Mouse (Mus musculus) MEL (cell line): ENCODE measurements at regions not wholly inside any gene's neighbourhood (a gene's known extent, or its start where the extent isn't known, plus 50 kb on each side); places are given as distances from the start of the nearest gene placed in this dataset.

Experiments used
- DNase-seq: peaks from one replicate; pipeline ENCODE4 v3.0.0; 2011; ENCODE audit warnings: low read depth, low spot score
- H3K27ac ChIP-seq: 2 replicates; pipeline ENCODE4 v1.5.1; 2012; ENCODE audit warnings: low read depth, mild to moderate bottlenecking, control low read depth, low read length, moderate library complexity; ENCODE audit not compliant: control insufficient read depth
- H3K27me3 ChIP-seq, 2 experiments: fragments of 150-350 bp in 1 of 2; sonication (generic) in 1 of 2; 2 replicates each; pipeline ENCODE4 v1.6.1; 2012; ENCODE audit warnings: low read length in 2 of 2, mild to moderate bottlenecking in 2 of 2, improper control_type of control experiment in 1 of 2, moderate library complexity in 1 of 2; ENCODE audit not compliant: insufficient read depth in 2 of 2, control insufficient read depth in 1 of 2
- H3K36me3 ChIP-seq, 2 experiments: 2 replicates each; pipeline ENCODE4 v1.6.1; 2012 to 2014; ENCODE audit warnings: low read length in 2 of 2, improper control_type of control experiment in 1 of 2, inconsistent platforms in 1 of 2, mild to moderate bottlenecking in 1 of 2; ENCODE audit not compliant: insufficient read depth in 2 of 2, control insufficient read depth in 1 of 2
- H3K4me1 ChIP-seq, 2 experiments: fragments of 150-350 bp in 1 of 2; sonication (generic) in 1 of 2; 2 replicates each; pipeline ENCODE4 v1.6.1; 2012; ENCODE audit warnings: low read length in 2 of 2, improper control_type of control experiment in 1 of 2, mild to moderate bottlenecking in 1 of 2; ENCODE audit not compliant: insufficient read depth in 2 of 2, control insufficient read depth in 1 of 2
- H3K4me3 ChIP-seq, 2 experiments: fragments of 150-350 bp in 1 of 2; sonication (generic) in 1 of 2; 2 replicates each; pipeline ENCODE4 v1.5.1; 2012; ENCODE audit warnings: low read depth in 2 of 2, low read length in 2 of 2, mild to moderate bottlenecking in 2 of 2, moderate library complexity in 2 of 2, control low read depth in 1 of 2, improper control_type of control experiment in 1 of 2; ENCODE audit not compliant: control insufficient read depth in 1 of 2, insufficient read depth in 1 of 2
- H3K79me2 ChIP-seq: 2 replicates; pipeline ENCODE4 v1.6.1; 2012; ENCODE audit warnings: mild to moderate bottlenecking, low read length, moderate library complexity; ENCODE audit not compliant: control insufficient read depth, poor library complexity, insufficient read depth
- H3K9ac ChIP-seq: 2 replicates; pipeline ENCODE4 v1.6.1; 2012; ENCODE audit warnings: low read depth, mild to moderate bottlenecking, control low read depth, low read length, moderate library complexity; ENCODE audit not compliant: control insufficient read depth, poor library complexity, severe bottlenecking
- H3K9me3 ChIP-seq: fragments of 150-350 bp; sonication (generic); replicated peaks from 2 replicates; pipeline ENCODE4 v1.6.1; 2012; ENCODE audit warnings: mild to moderate bottlenecking, low read length, improper control_type of control experiment, moderate library complexity; ENCODE audit not compliant: insufficient read depth
- BHLHE40 ChIP-seq: IDR thresholded peaks from 2 replicates; pipeline ENCODE4 v1.6.1; 2012; ENCODE audit warnings: low read depth, mild to moderate bottlenecking, inconsistent platforms, low read length, improper control_type of control experiment, borderline replicate concordance
- CHD2 ChIP-seq: IDR thresholded peaks from 2 replicates; pipeline ENCODE4 v1.6.1; 2011; ENCODE audit warnings: low read length, improper control_type of control experiment
- EP300 ChIP-seq, 2 experiments: IDR thresholded peaks; 2 replicates each; pipeline ENCODE4 v1.6.1; 2011; ENCODE audit warnings: improper control_type of control experiment in 2 of 2, low read length in 2 of 2, low read depth in 1 of 2, mild to moderate bottlenecking in 1 of 2
- GATA1 ChIP-seq: IDR thresholded peaks from 2 replicates; pipeline ENCODE4 v1.6.1; 2011; ENCODE audit warnings: low read depth, low read length, improper control_type of control experiment
- HCFC1 ChIP-seq: IDR thresholded peaks from 2 replicates; pipeline ENCODE4 v1.6.1; 2012; ENCODE audit warnings: low read depth, mild to moderate bottlenecking, inconsistent platforms, low read length, improper control_type of control experiment, moderate library complexity
- KAT2A ChIP-seq: conservative IDR thresholded peaks from 2 replicates; pipeline ENCODE4 v1.6.1; 2012; ENCODE audit warnings: low read depth, low read length, improper control_type of control experiment, inconsistent platforms
- MAFK ChIP-seq: IDR thresholded peaks from 2 replicates; pipeline ENCODE4 v1.6.1; 2011; ENCODE audit warnings: low read depth, mild to moderate bottlenecking, low read length, improper control_type of control experiment, borderline replicate concordance
- MEF2A ChIP-seq: IDR thresholded peaks from 2 replicates; pipeline ENCODE4 v1.6.1; 2014; ENCODE audit warnings: low read depth, mild to moderate bottlenecking, inconsistent platforms, low read length, improper control_type of control experiment; ENCODE audit not compliant: poor library complexity, insufficient replicate concordance, severe bottlenecking; ENCODE audit errors: extremely low read depth
- MXI1 ChIP-seq: IDR thresholded peaks from 2 replicates; pipeline ENCODE4 v1.6.1; 2011; ENCODE audit warnings: mild to moderate bottlenecking, low read depth, low read length, improper control_type of control experiment
- POLR2AphosphoS2 ChIP-seq: IDR thresholded peaks from 2 replicates; pipeline ENCODE4 v1.6.1; 2011; ENCODE audit warnings: low read length, improper control_type of control experiment
- SIN3A ChIP-seq: IDR thresholded peaks from 2 replicates; pipeline ENCODE4 v1.6.1; 2012; ENCODE audit warnings: low read length, improper control_type of control experiment, inconsistent platforms
- SMC3 ChIP-seq: IDR thresholded peaks from 2 replicates; pipeline ENCODE4 v1.6.1; 2011; ENCODE audit warnings: low read depth, low read length, improper control_type of control experiment
- TAL1 ChIP-seq: IDR thresholded peaks from 2 replicates; pipeline ENCODE4 v1.6.1; 2012; ENCODE audit warnings: mild to moderate bottlenecking, inconsistent platforms, low read length, moderate library complexity, mixed read lengths
- TBP ChIP-seq: IDR thresholded peaks from 2 replicates; pipeline ENCODE4 v1.8.0; 2011; ENCODE audit warnings: low read depth, low read length, improper control_type of control experiment
- TCF12 ChIP-seq: IDR thresholded peaks from 2 replicates; pipeline ENCODE4 v1.6.1; 2014; ENCODE audit warnings: low read depth, mild to moderate bottlenecking, inconsistent platforms, low read length, improper control_type of control experiment, moderate library complexity
- USF1 ChIP-seq: IDR thresholded peaks from 2 replicates; pipeline ENCODE4 v1.6.1; 2014; ENCODE audit warnings: low read depth, mild to moderate bottlenecking, inconsistent platforms, low read length, improper control_type of control experiment, moderate library complexity
- ZKSCAN1 ChIP-seq: IDR thresholded peaks from 2 replicates; pipeline ENCODE4 v1.6.1; 2012; ENCODE audit warnings: low read depth, mild to moderate bottlenecking, inconsistent platforms, low read length, improper control_type of control experiment, moderate library complexity
- ZMIZ1 ChIP-seq: IDR thresholded peaks from 2 replicates; pipeline ENCODE4 v1.6.1; 2012; ENCODE audit warnings: low read depth, mild to moderate bottlenecking, inconsistent platforms, low read length, improper control_type of control experiment, moderate library complexity

DNA sequence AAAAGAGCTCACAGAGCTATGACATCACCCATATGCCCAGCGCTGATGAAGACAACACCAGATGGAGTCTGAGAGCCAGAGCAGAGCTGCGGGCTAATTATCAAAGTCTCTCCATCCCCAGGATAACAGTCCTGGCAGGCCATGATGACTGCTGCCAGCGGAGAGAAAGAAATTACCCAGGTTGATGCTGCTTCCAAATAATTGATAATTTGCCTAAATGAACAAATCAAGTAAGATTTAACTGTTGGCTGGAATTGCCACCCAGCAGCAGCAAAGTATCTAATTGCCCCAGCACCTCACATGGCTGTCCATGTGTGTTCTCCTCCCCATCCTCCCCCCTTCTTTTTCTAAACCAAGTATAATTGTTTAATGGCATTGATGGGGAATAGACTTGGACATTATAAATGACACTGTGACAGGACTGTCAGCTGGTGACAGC, 301.7 kb upstream of the Camk1g start:
- no peaks in the 10 kb centered on the region for H3K79me2 ChIP-seq
- H3K9ac ChIP-seq = no peak overlapping the region
- H3K4me3 ChIP-seq = no peak overlapping the region
- H3K9me3 ChIP-seq = no peaks in the 10 kb centered on the region
- DNase-seq = no peak
- peaks cover 31 to 32% of the 10 kb centered on the region in 2 experiments for H3K4me1 ChIP-seq
- TF ChIP-seq BHLHE40 = no peak
- no peak for TF ChIP-seq ZKSCAN1
- no peak for TF ChIP-seq POLR2AphosphoS2
- no peak for TF ChIP-seq GATA1
- no peak for TF ChIP-seq HCFC1
- no peak overlapping the region for H3K27ac ChIP-seq
- H3K36me3 ChIP-seq = peaks cover 0 to 30% of the 10 kb centered on the region in 2 experiments; a peak in 2 of 4 replicates
- 0 out of 4 replicates have a peak, but pooled peaks cover 0 to 2% of the 10 kb centered on the region in 2 experiments for H3K27me3 ChIP-seq

GRCm38 (mm10) chr1:193671046-193671445, 300.9 kb upstream of the Camk1g start:
- H3K27me3 ChIP-seq = 0 out of 4 replicates have a peak, but pooled peaks cover 0 to under 1% of the 10 kb centered on the region in 2 experiments
- H3K36me3 ChIP-seq = peaks cover 0 to 33% of the 10 kb centered on the region in 2 experiments; a peak in 2 of 4 replicates
- H3K4me1 ChIP-seq = peaks cover 32 to 36% of the 10 kb centered on the region in 2 experiments
- H3K9ac ChIP-seq = no peak overlapping the region
- no peaks in the 10 kb centered on the region for H3K9me3 ChIP-seq
- TF ChIP-seq TBP = no peak
- TF ChIP-seq SMC3 = no peak
- TF ChIP-seq TAL1 = no peak
- TF ChIP-seq MXI1 = no peak
- TF ChIP-seq GATA1 = no peak
- no peak for TF ChIP-seq TCF12
- TF ChIP-seq POLR2AphosphoS2 = no peak
- no peak for TF ChIP-seq SIN3A
- no peak for TF ChIP-seq EP300 (IDR thresholded peaks at IDR 0.05; ENCODE audit: low read depth in 1 of 2, low read length in 2 of 2)
- TF ChIP-seq MAFK = no peak
- no peak for TF ChIP-seq USF1
- no peak for TF ChIP-seq CHD2
- no peak for TF ChIP-seq MEF2A
- TF ChIP-seq ZMIZ1 = no peak
- TF ChIP-seq KAT2A = no peak
- H3K27ac ChIP-seq = no peak overlapping the region
- H3K79me2 ChIP-seq = no peaks in the 10 kb centered on the region
- H3K4me3 ChIP-seq = no peak overlapping the region
- DNase-seq = no peak
